In the genomic region with DNA sequence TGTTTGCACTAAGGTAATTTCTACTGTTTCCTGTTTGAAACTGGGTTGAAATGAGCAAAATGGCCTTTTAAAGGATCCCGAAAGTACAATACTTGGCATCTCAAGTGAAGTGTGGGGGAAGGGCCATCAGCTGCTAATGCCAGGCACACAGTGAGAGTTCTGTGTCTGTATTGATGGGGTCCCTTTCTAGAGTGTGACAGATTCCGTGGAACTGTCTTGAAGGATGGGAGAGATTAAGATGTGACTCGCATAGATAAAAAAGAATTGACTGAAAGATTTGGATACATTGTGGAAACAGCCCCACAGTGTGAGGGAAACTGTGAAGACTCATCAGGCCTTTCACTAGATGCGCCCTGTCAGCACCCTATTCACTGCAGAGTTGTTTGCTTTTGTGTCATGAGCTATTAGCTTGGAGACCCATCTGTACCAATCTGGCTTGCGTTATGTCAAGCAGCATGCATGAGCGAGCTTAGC, we compare ENCODE assay signal across 12 mouse cellular contexts.
A peak's percentile ranks its signal among the peaks of the same experiment; 100 is the strongest.
DNase-seq lines count a peak whose midpoint lies in the region; ATAC-seq and TF ChIP-seq lines count a peak whose summit lies in the region.
"Had no signal": no experiment of that assay in that cellular context is flagged by ENCODE, and none has a peak within 500 bp of the region (broad histone marks: within the 10 kb centered on the region; RNA-seq: fewer than 3 reads in every experiment).

No protein-coding gene starts in this region.

- H3K4me1 ChIP-seq in lung, embryonic 14.5 days (ENCODE audit: insufficient read depth): peaks cover 11% of the 10 kb centered on the region; the same call in 1 of the 2 replicates
- peaks cover 13% of the 10 kb centered on the region for H3K4me1 ChIP-seq in hindbrain, embryonic 16.5 days (ENCODE audit: control insufficient read depth, insufficient read depth, low read depth, low read length)

- TF ChIP-seq CTCF in lung, embryonic 14.5 days (IDR thresholded peaks at IDR 0.05; ENCODE audit: low read depth): no peak

- H3K4me2 ChIP-seq in lung, embryonic 14.5 days: 0 out of 2 replicates have a peak overlapping the region, but pooled peaks have one; percentile 15
- no peak overlapping the region; the same call in 1 of the 2 replicates for H3K4me2 ChIP-seq in hindbrain, embryonic 16.5 days (ENCODE audit: low read length)

- 54% methylated on average over 6 of the region's 6 CpGs for WGBS in lung, embryonic 14.5 days
- 23% methylated on average over 6 of the region's 6 CpGs for WGBS in hindbrain, embryonic 16.5 days

- no peaks in the 10 kb centered on the region for H3K9me3 ChIP-seq in lung, embryonic 14.5 days (ENCODE audit: low read depth, low read length)
- no peaks in the 10 kb centered on the region for H3K9me3 ChIP-seq in hindbrain, embryonic 16.5 days (ENCODE audit: control insufficient read depth, low read length)

- no peak for ATAC-seq in lung, embryonic 14.5 days (ENCODE audit: insufficient read depth)
- ATAC-seq in hindbrain, embryonic 16.5 days: peak; percentile 85
- ATAC-seq: Patski had no signal

- H3K27me3 ChIP-seq in lung, embryonic 14.5 days (ENCODE audit: insufficient read depth, low read length): no peaks in the 10 kb centered on the region
- H3K27me3 ChIP-seq in hindbrain, embryonic 16.5 days (replicated peaks; ENCODE audit: control insufficient read depth, insufficient read depth, low read length): no peaks in the 10 kb centered on the region
- H3K27me3 ChIP-seq: Patski had no signal

- H3K36me3 ChIP-seq in lung, embryonic 14.5 days (ENCODE audit: insufficient read depth): peaks cover 16% of the 10 kb centered on the region; the same call in 1 of the 2 replicates
- H3K36me3 ChIP-seq in hindbrain, embryonic 16.5 days (ENCODE audit: control insufficient read depth, insufficient read depth, low read length): peaks cover 8% of the 10 kb centered on the region; the same call in 1 of the 2 replicates

- no peak overlapping the region for H3K9ac ChIP-seq in lung, embryonic 14.5 days
- no peak overlapping the region for H3K9ac ChIP-seq in hindbrain, embryonic 16.5 days (ENCODE audit: low read depth, low read length)

- peak; percentile 19 for DNase-seq in cerebellum, adult 9-10 months
- no peak for DNase-seq in cerebellum, postnatal 36 days
- DNase-seq in lung, embryonic 14.5 days: no peak
- DNase-seq in lung, postnatal 10 days: no peak
- DNase-seq in retina, embryonic 14.5 days (ENCODE audit: low spot score): peak; percentile 60
- no peak for DNase-seq in urinary bladder, adult 18-20 months (ENCODE audit: low spot score in 2 of 2)
- DNase-seq in kidney, adult 18-20 months: no peak
- DNase-seq: gastrocnemius, postnatal 10 days; kidney, postnatal 25 days; thymus, adult 2 months had no signal

- peak overlapping the region; percentile 21; the same call in 1 of the 2 replicates for H3K27ac ChIP-seq in lung, embryonic 14.5 days (ENCODE audit: low read depth)
- peak overlapping the region; percentile 70 for H3K27ac ChIP-seq in hindbrain, embryonic 16.5 days (ENCODE audit: low read depth, low read length)

- H3K4me3 ChIP-seq in lung, embryonic 14.5 days (ENCODE audit: low read depth, low read length): no peak overlapping the region
- no peak overlapping the region for H3K4me3 ChIP-seq in hindbrain, embryonic 16.5 days (ENCODE audit: low read length)

Comparison
In these comparisons a context has a peak if more than half of its experiments do, and no peak if none do; other contexts are left out.
1. DNase-seq: peak in cerebellum, adult 9-10 months (single experiment) and retina, embryonic 14.5 days (single experiment); none in cerebellum, postnatal 36 days (0 of 2), lung, embryonic 14.5 days (single experiment), lung, postnatal 10 days (single experiment), urinary bladder, adult 18-20 months (0 of 2) and kidney, adult 18-20 months (single experiment).